Mouse (Mus musculus): ENCODE measurements around the gene Nudc.

Nudc gene

GRCm38 (mm10) chr4:133493895-133494294, 51.9 kb downstream of the Nudc start:
- in situ Hi-C loops (cut with MboI; ENCODE audit: low sequenced_read_pairs), result no loop called here

GRCm38 (mm10) chr4:133491800-133492199, 54.0 kb downstream of the Nudc start:
- in situ Hi-C loops (cut with MboI; ENCODE audit: low sequenced_read_pairs), result no loop called here

GRCm38 (mm10) chr4:133489489-133490245, 56.1 kb downstream of the Nudc start:
- in situ Hi-C loops (cut with MboI; ENCODE audit: low sequenced_read_pairs), result no loop called here

GRCm38 (mm10) chr4:133488619-133489392, 57.0 kb downstream of the Nudc start:
- in situ Hi-C loops (cut with MboI; ENCODE audit: low sequenced_read_pairs), result no loop called here

GRCm38 (mm10) chr4:133486673-133487357, 59.0 kb downstream of the Nudc start:
- in situ Hi-C loops (cut with MboI; ENCODE audit: low sequenced_read_pairs), result no loop called here

- in situ Hi-C loops (cut with MboI; ENCODE audit: low sequenced_read_pairs), result no loop called here
Observed at GRCm38 (mm10) chr4:133485691-133486425, 59.9 kb downstream of the Nudc start.

GRCm38 (mm10) chr4:133484266-133485025, 61.4 kb downstream of the Nudc start:
- in situ Hi-C loops (cut with MboI; ENCODE audit: low sequenced_read_pairs), result no loop called here

Data from CH12F3 (cell line).